Mouse (Mus musculus): ENCODE results near the gene Rilp. TPM values are rescaled to one million over a fixed set of nuclear protein-coding genes. Genes with fewer than 3 reads are reported as not detected.

The Rilp gene
- polyA plus RNA-seq, 1 experiment = 1.6 TPM

GRCm38 (mm10) chr11:75462865-75463336, 47.0 kb upstream of the Rilp start:
- WGBS = 24% methylated on average over 9 of the region's 9 CpGs
- DNase-seq (ENCODE audit: low read depth in 1 of 2, low spot score in 2 of 2) = peak in 1 of 2 experiments; percentile 43
- no peak overlapping the region for H3K4me3 ChIP-seq (ENCODE audit: extremely low read depth, insufficient read depth, insufficient read length)
- H3K36me3 ChIP-seq (ENCODE audit: control insufficient read depth, insufficient read depth, low read length) = no peaks in the 10 kb centered on the region; the same call in 1 of the 2 replicates
- H3K27me3 ChIP-seq (ENCODE audit: control insufficient read depth, insufficient read depth, low read length) = no peaks in the 10 kb centered on the region
- TF ChIP-seq CTCF (IDR thresholded peaks at IDR 0.05; ENCODE audit: extremely low read depth, insufficient read depth, insufficient read length, insufficient replicate concordance) = no peak
- no peak for TF ChIP-seq POLR2A (IDR thresholded peaks at IDR 0.05; ENCODE audit: low read depth, low read length)
- H3K27ac ChIP-seq (ENCODE audit: insufficient read depth, low read length) = peak overlapping the region; percentile 66; the same call in 1 of the 2 replicates
- H3K4me1 ChIP-seq (ENCODE audit: control insufficient read depth, insufficient read depth, insufficient read length) = peaks cover 24% of the 10 kb centered on the region; the same call in 1 of the 2 replicates

- Histone ChIP-seq H3K27me3 (ENCODE audit: control insufficient read depth, insufficient read depth, low read length) (no peaks in the 10 kb centered on the region), H3K36me3 (ENCODE audit: control insufficient read depth, insufficient read depth, low read length) (no peaks in the 10 kb centered on the region; the same call in 1 of the 2 replicates), H3K4me1 (ENCODE audit: control insufficient read depth, insufficient read depth, insufficient read length) (peaks cover 18% of the 10 kb centered on the region; the same call in 1 of the 2 replicates), H3K27ac (ENCODE audit: insufficient read depth, low read length) (no peak overlapping the region), H3K4me3 (ENCODE audit: extremely low read depth, insufficient read depth, insufficient read length) (no peak overlapping the region)
- no peak for TF ChIP-seq POLR2A (IDR thresholded peaks at IDR 0.05; ENCODE audit: low read depth, low read length)
- no peak for TF ChIP-seq CTCF (IDR thresholded peaks at IDR 0.05; ENCODE audit: extremely low read depth, insufficient read depth, insufficient read length, insufficient replicate concordance)
- DNase-seq (ENCODE audit: low read depth in 1 of 2, low spot score in 2 of 2) = no peak
- WGBS = 85% methylated on average over 4 of the region's 4 CpGs
Measured at GRCm38 (mm10) chr11:75463624-75464023, 46.3 kb upstream of the Rilp start.

- Histone ChIP-seq H3K27me3 (ENCODE audit: control insufficient read depth, insufficient read depth, low read length) (no peaks in the 10 kb centered on the region), H3K4me1 (ENCODE audit: control insufficient read depth, insufficient read depth, insufficient read length) (peaks cover 10% of the 10 kb centered on the region; the same call in 1 of the 2 replicates), H3K27ac (ENCODE audit: insufficient read depth, low read length) (no peak overlapping the region), H3K36me3 (ENCODE audit: control insufficient read depth, insufficient read depth, low read length) (no peaks in the 10 kb centered on the region; the same call in 1 of the 2 replicates), H3K4me3 (ENCODE audit: extremely low read depth, insufficient read depth, insufficient read length) (no peak overlapping the region)
- TF ChIP-seq POLR2A (IDR thresholded peaks at IDR 0.05; ENCODE audit: low read depth, low read length) (no peak), CTCF (IDR thresholded peaks at IDR 0.05; ENCODE audit: extremely low read depth, insufficient read depth, insufficient read length, insufficient replicate concordance) (no peak)
- no peak for DNase-seq (ENCODE audit: low read depth in 1 of 2, low spot score in 2 of 2)
- 88% methylated on average over 6 of the region's 6 CpGs for WGBS
Measured at GRCm38 (mm10) chr11:75464417-75464816, 45.5 kb upstream of the Rilp start.

GRCm38 (mm10) chr11:75465051-75465450, 44.8 kb upstream of the Rilp start:
- Histone ChIP-seq H3K27me3 (ENCODE audit: control insufficient read depth, insufficient read depth, low read length) (no peaks in the 10 kb centered on the region), H3K27ac (ENCODE audit: insufficient read depth, low read length) (no peak overlapping the region), H3K4me1 (ENCODE audit: control insufficient read depth, insufficient read depth, insufficient read length) (peaks cover 5% of the 10 kb centered on the region; the same call in 1 of the 2 replicates), H3K36me3 (ENCODE audit: control insufficient read depth, insufficient read depth, low read length) (no peaks in the 10 kb centered on the region; the same call in 1 of the 2 replicates), H3K4me3 (ENCODE audit: extremely low read depth, insufficient read depth, insufficient read length) (no peak overlapping the region)
- WGBS = 83% methylated on average over 6 of the region's 6 CpGs
- TF ChIP-seq POLR2A (IDR thresholded peaks at IDR 0.05; ENCODE audit: low read depth, low read length) (no peak), CTCF (IDR thresholded peaks at IDR 0.05; ENCODE audit: extremely low read depth, insufficient read depth, insufficient read length, insufficient replicate concordance) (no peak)
- no peak for DNase-seq (ENCODE audit: low read depth in 1 of 2, low spot score in 2 of 2)

GRCm38 (mm10) chr11:75466731-75467505, 43.0 kb upstream of the Rilp start:
- no peak for TF ChIP-seq CTCF (IDR thresholded peaks at IDR 0.05; ENCODE audit: extremely low read depth, insufficient read depth, insufficient read length, insufficient replicate concordance)
- TF ChIP-seq POLR2A (IDR thresholded peaks at IDR 0.05; ENCODE audit: low read depth, low read length) = no peak
- Histone ChIP-seq H3K36me3 (ENCODE audit: control insufficient read depth, insufficient read depth, low read length) (no peaks in the 10 kb centered on the region; the same call in 1 of the 2 replicates), H3K4me3 (ENCODE audit: extremely low read depth, insufficient read depth, insufficient read length) (no peak overlapping the region), H3K27me3 (ENCODE audit: control insufficient read depth, insufficient read depth, low read length) (no peaks in the 10 kb centered on the region), H3K27ac (ENCODE audit: insufficient read depth, low read length) (no peak overlapping the region), H3K4me1 (ENCODE audit: control insufficient read depth, insufficient read depth, insufficient read length) (peaks cover 5% of the 10 kb centered on the region; the same call in 1 of the 2 replicates)
- 97% methylated on average over 4 of the region's 4 CpGs for WGBS
- no peak for DNase-seq (ENCODE audit: low read depth in 1 of 2, low spot score in 2 of 2)

GRCm38 (mm10) chr11:75467512-75468215, 42.2 kb upstream of the Rilp start:
- no peaks in the 10 kb centered on the region; the same call in 1 of the 2 replicates for H3K36me3 ChIP-seq (ENCODE audit: control insufficient read depth, insufficient read depth, low read length)
- no peaks in the 10 kb centered on the region; the same call in 1 of the 2 replicates for H3K4me1 ChIP-seq (ENCODE audit: control insufficient read depth, insufficient read depth, insufficient read length)
- peak overlapping the region; percentile 53 for H3K4me3 ChIP-seq (ENCODE audit: extremely low read depth, insufficient read depth, insufficient read length)
- 18% methylated on average over 19 of the region's 19 CpGs for WGBS
- no peaks in the 10 kb centered on the region for H3K27me3 ChIP-seq (ENCODE audit: control insufficient read depth, insufficient read depth, low read length)
- no peak for DNase-seq (ENCODE audit: low read depth in 1 of 2, low spot score in 2 of 2)
- no peak overlapping the region for H3K27ac ChIP-seq (ENCODE audit: insufficient read depth, low read length)
- TF ChIP-seq POLR2A (IDR thresholded peaks at IDR 0.05; ENCODE audit: low read depth, low read length) (no peak), CTCF (IDR thresholded peaks at IDR 0.05; ENCODE audit: extremely low read depth, insufficient read depth, insufficient read length, insufficient replicate concordance) (no peak)

Data from spleen, adult 2 months (tissue).